Mouse (Mus musculus) G1E-ER4 (cell line): Measurements from ENCODE around the gene Bpifb3. TPM values are rescaled to one million over a fixed set of nuclear protein-coding genes. Genes with fewer than 3 reads are reported as not detected.

ENCODE experiments used
- GATA1 ChIP-seq: IDR thresholded peaks from one replicate; pipeline ENCODE4 v1.8.0; 2012; ENCODE audit warnings: low read length, inconsistent platforms
- polyA plus RNA-seq: library from polyadenylated mRNA; stranded (reverse); fragments of >175 nt; gene quantifications from 2 replicates; pipeline ENCODE4 v1.2.3, GENCODE M21; 2012

Gene Bpifb3
- not detected in 2 replicates for polyA plus RNA-seq

DNA sequence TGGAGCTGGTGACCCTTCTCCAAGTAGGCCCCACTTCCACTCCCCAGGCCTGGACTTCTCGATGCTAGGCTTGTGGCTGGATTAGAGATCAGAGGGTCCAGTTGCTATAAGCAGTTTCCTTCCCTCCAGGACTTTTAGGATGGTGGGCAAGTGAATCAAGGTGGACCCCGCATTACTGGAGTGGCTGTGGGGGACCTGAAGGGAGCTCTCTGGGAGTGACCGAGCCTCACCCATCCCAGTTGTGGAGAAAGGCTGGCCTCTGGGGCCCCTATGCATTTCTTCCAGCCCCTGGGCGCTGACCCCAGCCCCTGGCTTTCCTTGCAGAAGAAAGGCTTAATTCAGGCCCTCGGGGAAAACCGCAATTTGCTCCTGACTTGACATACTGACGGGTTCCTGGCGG, at the start of gene Bpifb3:
Gene Bpifb3, plus strand, starts transcription at position 301 of the 400 bp plus-strand sequence.
- TF ChIP-seq GATA1 = no peak

DNA sequence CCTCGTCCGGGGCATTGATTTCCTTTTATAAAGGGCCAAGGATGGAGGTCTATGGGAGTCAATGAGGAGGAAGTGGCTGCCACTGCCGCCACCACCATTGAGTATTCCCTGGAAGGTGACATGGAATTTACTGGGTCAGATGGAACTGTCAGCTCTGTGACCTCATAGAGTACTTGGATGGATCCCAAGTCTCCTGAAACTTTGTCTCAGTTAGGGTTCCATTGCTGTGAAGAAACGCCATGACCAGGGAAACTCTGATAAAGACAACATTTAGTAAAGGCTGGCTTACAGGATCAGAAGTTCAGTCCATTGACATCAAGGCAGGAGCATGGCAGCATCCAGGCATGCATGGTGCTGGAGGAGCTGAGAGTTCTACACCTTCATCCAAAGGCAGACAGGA, 47.0 kb upstream of the Bpifb3 start, which contains the start of gene Sun5:
Gene Sun5, minus strand, starts transcription at position 101 of the 400 bp plus-strand sequence.
- no peak for TF ChIP-seq GATA1

DNA sequence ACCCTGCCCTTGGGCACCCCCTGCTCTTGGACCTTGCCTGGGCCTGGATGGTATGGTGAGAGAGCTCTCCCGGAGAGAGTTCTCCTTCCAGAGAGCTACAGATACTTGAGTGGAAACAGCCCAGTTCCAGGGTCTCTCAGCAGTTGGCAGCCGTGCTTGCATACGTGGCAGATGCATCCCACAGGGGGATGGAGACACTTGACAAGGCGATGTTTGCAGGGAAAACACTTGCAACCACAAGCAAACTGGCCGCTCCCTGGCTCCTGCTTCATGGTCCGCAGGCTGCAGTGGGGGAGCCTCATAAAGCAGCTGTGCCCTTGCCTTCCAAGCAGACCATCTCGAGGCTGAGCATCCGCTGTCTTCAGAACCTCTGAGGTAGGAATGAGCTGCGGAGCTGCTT, 43.3 kb upstream of the Bpifb3 start, which contains the start of gene Bpifb2:
Gene Bpifb2, plus strand, starts transcription at position 301 of the 400 bp plus-strand sequence.
- TF ChIP-seq GATA1 = no peak

DNA sequence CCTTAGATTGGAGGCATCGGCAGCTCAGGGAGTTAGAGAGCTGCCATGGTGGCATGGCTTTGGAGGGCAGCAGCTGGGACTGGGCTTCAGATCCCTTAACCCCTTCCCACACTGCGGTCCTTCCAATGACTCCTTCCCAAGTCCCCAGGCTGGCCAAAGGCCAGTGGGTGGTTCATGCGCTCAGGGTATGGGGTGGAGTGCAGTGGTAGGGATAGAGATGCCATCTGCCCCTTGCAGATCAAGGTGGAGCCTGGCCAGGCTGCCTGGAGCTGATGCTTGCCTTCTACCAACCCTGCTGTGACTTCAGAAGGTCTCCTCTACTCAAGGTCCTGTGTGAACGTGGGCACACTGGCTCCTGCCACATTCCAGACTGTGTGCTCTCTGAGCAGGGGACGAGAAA, 18.9 kb upstream of the Bpifb3 start:
- TF ChIP-seq GATA1 = no peak

DNA sequence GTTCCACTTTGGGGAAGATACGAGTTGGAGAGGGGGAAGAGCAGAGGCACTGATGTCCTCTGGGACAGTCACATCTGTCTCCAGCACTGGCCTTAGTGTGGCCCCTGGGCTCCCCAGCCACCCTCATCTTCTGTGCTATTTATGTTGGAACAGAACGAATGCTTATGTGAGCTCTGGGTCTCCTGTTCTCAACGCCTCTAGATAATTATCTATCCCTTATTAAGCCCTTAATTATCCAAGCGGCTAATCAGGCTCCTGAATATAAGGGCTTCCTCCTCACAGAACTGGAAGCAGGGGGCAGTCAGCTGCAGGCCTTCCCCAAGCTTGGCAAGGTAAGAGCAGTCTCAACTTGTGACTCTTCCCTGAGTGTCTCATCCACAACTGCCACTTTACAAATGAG, 17.9 kb upstream of the Bpifb3 start, which contains the start of gene Bpifb6:
Gene Bpifb6, plus strand, starts transcription at position 301 of the 400 bp plus-strand sequence.
- TF ChIP-seq GATA1 = no peak

DNA sequence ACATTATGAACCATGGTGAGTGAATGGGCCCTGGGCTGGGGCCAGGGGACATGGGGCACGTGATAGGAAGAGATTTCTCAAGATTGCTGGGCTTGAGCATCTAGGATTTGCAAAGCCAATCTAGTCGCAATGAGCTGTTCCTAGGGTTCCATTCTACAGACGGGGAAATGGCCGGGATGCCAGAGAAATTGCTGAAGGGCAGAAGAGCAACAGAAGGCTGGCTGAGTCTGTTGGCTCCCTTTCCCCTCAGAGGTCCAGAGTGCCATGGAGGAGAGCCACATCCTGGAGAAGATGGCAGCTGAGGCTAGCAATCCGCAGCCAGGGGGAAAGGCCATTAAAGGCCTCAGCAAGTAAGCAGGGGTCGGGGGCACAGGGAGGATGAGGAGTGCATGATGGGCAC, 15.3 kb upstream of the Bpifb3 start:
- no peak for TF ChIP-seq GATA1

DNA sequence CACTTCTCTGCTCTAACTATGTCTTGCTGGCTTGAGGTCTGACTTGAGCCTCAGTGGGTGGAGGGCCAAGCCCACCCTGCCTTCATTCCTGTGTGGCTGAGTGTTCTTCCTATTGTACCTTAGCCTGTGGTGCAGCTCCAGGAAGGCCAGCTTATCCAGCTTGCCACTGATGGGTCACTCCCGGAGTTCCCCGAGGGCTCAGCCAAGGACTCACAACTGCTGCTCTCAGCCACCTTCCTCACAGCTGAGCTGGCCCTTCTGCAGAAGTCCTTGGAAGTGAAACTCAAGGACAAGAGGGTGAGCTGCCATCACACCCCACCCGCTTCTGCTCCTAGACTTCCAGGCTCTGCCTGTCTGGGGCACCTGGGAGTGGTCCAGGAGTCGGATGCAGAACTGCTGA, 11.4 kb upstream of the Bpifb3 start:
- no peak for TF ChIP-seq GATA1

DNA sequence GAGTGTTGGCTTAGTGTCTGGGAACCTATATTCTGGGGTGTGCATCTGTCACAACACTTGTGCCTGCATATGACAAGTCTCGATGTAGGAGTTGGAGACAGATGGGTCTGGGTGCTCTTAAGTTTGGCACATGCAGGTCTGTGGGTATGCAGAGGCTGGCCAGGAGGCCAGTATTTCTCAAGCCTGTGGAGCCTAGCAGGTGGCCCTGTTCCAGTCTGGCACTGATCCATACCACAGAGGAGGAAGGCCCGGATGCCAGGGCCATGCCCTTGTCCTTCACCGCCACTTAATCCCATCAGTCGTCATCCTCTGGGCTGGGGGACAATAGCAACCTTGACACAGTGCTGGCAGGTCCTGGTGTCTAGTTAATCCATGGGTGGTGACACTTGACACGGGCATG, 3.9 kb upstream of the Bpifb3 start:
- TF ChIP-seq GATA1 = no peak

DNA sequence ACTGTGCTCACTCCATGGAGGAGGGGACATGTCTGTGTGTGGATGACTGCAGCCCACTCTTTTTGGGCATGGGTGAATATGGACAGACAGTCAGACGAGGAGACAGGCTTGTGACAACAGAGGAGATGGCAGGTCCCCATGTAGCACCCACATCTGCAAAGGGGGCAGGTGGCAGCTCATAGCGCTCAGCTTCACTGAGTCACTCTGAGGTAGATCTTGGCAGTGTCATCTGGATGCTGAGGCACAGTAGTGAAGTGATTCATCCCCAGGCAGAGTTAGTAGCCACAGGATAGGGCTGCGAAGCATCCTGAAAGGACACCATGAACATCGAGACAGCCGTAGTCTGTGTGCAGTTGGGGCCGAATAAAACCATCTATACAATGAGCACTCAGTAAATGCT, 3.2 kb downstream of the Bpifb3 start:
- TF ChIP-seq GATA1 = no peak

DNA sequence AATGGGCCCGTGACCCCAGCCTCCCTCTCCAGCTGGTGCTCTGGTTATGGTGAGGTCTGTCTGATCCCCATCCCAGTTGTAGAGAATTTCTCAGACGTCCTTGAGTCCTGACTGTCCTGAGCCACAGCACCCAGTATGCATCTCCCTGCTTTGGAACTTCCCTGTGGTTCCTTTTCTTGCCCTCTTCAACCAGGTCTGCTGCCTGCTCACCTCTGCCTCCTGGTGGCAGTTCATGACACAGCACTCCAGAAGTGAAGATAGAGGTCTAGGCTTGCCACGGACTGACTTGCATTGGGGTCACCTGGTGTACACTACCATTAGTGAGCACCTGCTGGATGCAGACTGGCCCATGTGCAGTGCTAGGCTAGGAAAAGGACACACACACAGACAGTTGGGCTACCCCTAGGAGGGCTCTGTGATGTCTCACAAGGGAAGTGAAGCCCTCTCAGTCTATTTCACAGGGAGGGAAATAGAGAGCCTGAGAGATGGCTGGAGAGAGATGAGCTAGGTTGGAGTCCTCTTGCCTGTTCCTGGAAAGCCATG, 11.9 kb downstream of the Bpifb3 start:
- TF ChIP-seq GATA1 = no peak

DNA sequence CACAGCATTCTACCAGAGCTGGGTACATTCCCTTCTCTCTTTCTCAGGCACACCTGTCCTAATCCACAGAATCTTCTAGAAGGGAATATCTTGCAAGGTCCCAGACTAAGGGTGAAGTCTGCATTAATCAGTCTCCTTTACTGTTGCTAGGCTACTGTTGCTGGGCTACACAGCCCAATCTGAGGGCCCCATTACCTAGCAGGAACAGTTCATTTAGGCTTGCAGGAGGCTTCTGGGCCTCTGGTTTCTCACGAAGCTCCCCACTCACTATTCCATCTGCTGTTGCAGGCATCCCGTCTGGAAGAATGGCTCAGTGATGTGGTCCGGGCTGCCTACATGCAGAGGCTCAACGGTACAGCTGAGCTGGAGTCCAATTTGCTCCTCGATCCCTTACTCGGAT, 13.1 kb downstream of the Bpifb3 start:
- TF ChIP-seq GATA1 = no peak

DNA sequence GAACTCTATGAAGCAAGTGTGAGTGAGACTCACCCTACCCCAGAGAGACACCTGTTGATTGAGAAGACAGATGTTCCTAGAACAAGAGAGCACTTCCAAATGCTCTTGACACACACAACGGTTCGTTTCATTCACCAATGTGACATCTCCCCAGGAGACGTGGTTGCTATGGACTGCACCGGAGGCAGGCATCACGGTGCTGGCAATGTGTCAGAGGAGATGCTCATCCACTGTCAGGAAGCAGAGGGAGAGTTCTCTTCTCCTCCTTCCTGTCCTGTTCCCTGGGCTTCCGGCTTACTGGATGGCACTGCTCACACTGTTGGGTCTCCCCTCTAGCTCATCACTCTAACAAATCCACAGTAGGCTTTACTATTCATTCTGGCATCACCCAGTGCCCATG, 15.3 kb downstream of the Bpifb3 start:
- no peak for TF ChIP-seq GATA1

DNA sequence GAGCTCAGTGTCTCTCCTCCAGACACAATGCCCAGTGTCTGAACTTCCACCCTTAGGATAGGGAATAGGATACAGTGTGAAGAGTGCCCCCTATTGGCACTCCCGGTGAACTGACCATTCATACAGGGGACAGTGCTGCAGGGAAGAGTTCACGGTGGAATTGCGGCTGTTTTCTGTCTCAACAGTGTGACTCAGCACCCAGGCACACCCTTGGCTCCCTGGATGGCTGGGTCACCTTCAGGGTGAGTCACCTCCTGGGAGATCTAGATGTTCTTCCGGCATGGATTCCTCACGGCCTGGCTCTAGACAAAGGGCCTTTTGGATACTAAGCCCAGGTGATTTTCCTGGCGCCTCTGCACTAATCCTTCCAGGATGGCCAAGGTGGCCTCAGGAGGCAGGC, 17.3 kb downstream of the Bpifb3 start:
- TF ChIP-seq GATA1 = no peak

DNA sequence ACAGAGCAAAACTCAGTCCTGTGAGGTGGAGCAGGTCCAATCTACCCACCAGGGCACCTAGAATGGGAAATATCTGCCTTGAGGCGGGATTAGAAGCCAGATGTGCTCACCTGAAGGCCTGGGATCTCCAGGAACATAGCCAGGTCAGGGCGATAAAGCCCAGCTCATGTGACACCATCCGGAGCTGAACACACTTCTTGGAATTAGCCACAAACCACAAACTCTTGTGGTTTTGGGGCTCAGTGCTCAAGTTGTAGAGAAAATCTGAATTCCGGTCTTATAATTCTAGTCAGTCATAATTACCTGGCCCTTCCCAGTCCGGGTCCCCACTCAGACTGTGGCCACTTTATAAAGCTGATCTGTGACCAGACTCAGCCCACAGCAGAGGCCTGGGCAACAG, 19.8 kb downstream of the Bpifb3 start, which contains the start of gene Bpifb4:
Gene Bpifb4, plus strand, starts transcription at position 370 of the 400 bp plus-strand sequence.
- TF ChIP-seq GATA1 = no peak

DNA sequence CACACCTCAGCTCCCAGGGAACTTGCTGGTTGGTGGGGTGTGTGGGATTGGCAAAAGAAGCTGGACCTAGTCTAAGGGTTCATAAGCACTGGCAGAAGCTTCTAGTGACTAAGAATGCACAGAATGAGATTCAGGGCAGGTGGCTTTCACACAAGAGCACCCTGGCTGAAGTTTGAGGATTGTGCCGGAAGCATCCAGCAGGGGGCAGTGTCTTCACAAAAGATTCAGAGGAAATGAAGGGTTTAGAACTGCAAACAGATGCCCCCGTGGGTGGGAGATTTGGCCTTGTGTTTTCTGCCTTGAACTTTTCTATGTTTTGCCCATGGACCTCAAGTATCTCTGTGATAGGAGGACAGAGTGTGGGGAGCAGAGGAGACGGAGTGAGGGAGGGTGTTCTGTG, 25.5 kb downstream of the Bpifb3 start:
- TF ChIP-seq GATA1 = no peak

DNA sequence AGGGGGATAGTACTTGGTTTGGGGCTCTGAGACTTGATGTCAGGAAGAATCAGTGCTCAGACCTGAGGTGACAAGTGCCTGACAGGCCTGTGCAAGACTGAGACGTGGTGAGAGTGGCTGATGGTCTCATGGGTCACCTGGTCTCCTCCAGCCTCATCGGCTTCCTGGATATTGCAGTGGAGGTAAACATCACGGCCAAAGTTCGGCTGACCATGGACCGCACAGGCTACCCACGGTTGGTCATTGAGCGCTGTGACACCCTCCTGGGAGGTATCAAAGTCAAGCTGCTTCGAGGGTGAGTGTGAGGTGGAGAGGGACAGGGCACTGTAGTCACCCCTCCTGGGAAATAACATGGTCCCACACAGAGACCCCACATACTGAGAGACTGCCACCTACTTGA, 26.5 kb downstream of the Bpifb3 start:
- no peak for TF ChIP-seq GATA1

DNA sequence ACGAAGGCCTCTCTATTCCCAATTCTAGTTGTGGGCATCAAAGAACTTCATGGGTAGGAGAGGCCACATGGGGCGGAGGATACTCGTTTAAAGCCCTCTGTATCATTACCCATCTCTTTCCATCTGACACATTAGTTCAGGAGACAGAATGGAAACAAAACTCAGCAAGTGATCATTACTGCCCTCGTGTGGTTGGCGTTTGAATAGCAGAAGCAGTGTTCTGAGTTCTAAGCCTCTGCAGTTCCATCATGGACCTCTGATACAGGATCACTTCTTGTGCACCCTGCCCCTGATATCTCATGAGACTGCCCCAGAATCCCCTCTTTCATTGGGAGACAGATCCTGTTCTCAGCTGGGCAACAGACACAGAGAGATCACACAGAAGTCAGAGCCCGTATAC, 34.9 kb downstream of the Bpifb3 start:
- no peak for TF ChIP-seq GATA1

DNA sequence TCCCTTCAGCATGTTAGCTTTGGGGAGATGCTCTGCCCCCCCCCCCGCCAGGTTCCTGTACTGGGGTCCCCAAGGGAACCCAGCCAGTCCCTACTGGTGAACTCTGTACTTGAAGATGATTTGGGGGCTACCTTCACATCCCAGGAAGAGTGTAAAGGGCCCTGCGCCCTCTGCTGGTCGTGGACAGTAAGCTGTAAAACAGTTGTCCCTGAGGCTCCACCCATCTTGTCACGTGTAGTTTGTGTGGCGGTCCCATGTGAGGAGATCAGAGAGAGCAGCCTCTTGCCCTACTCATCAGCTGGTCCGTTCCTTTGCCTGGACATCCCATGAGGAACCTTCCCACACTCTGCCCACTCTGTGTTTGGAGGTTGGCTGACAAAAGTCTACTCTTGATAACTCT, 35.8 kb downstream of the Bpifb3 start:
- TF ChIP-seq GATA1 = no peak
